Mouse (Mus musculus) MEL-GATA-1-ER (cell line): ENCODE measurements around the gene Gm27029.
A peak's percentile ranks its signal among the peaks of the same experiment; 100 is the strongest.
"Not testable (repeated sequence)": the region's sequence is repeated elsewhere in the genome, so short reads cannot be mapped to it uniquely, and the experiment has no call there.

Source experiments
- DNase-seq: peaks from one replicate; pipeline ENCODE4 v3.0.0-alpha.2; 2012; ENCODE audit warnings: low read depth; ENCODE audit errors: extremely low read depth

The Gm27029 gene

DNA sequence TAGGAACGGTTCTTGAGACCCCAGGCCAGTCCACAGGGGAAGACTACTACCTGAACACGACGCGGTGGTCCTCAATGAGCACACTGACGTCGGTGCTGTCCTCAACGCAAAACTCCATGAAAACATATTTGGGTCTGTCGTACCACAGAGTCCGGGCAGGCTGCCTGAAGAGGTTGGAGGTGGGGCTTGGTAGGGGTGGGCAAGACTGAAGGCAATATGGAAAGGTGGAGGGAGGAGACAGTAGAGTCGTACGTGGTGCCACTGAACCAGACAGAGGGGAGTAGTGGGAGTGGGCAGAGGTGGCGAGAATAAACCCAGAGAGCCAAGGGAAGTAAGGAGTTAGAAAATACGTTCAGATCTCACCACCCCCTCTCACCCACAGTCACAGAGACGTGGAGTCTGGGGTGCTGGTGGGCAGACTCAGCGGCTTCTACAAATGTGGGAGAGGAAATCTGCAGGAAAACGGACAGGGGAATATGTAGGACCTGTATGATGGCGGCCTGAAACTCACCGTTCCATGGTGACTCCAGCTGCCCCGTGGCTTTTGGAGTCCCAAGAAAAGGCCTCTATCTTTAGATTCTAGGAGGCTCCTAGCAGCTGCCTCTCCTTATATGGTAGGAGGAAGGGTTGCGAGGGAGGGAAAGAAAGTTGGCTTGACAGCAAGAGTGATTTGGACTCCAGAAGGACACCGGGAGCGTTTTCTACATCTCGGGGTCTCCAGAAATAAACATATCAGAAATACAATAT is at the start of gene Gm27029:
Gm27029 (minus strand) TSS at position 692 of the 747 bp plus-strand sequence.
- DNase-seq, result no peak

DNA sequence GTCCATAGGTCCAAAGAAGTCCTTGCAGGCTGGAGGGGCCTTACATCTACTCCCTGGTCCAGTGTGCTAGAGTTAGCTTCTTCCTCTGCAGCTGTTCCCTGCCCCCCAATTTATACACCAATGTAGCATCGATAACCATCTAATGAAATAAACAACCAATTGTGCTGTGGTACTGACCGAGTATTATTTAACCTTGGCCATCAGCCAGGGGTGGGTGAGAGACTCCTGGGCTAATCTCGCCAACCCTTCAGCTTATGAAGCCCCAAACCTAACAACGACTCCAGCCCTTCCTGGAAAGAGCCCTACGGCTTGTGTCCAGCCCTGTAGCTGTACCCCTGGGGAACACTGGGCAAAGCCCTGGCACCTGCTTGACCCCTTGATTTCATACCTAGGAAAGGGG is 49.7 kb upstream of the Gm27029 start:
- DNase-seq, result no peak

DNA sequence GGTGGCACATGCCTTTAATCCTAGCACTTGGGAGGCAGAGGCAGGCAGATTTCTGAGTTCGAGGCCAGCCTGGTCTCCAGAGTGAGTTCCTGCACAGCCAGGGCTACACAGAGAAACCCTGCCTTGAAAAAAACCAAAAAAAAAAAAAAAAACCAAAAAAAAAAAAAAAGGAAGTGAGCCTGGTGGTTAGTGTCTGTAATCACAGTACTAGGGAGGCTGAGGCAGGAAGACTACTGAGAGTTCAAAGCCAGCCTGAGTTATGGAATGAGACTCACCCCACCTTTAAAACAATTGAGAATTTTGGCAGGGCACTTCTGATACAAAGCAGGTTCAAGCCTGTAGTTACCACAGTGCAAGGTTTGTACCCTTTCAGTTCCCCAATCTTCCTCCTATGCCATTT is 49.1 kb upstream of the Gm27029 start:
- not testable (repeated sequence) for DNase-seq

DNA sequence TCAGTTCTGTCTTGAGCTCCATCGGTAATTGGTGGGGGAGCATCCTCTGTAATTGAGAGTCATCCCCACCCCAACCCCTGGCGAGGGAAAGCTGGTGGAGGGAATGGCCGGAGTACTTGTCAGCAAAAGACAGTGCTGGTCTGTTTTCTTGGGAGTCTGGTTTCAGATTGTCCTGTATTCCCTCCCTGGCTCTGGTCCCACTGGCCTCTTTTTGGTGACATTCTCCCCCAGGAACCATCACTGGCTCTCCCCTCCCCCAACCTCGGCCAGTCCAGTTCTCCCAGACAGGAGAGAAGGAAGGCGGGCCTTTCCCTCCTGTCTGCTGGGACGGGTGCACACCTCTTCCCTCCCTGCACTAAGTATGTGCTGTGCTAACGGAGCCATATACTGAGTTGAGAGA is 47.7 kb upstream of the Gm27029 start:
- no peak for DNase-seq

DNA sequence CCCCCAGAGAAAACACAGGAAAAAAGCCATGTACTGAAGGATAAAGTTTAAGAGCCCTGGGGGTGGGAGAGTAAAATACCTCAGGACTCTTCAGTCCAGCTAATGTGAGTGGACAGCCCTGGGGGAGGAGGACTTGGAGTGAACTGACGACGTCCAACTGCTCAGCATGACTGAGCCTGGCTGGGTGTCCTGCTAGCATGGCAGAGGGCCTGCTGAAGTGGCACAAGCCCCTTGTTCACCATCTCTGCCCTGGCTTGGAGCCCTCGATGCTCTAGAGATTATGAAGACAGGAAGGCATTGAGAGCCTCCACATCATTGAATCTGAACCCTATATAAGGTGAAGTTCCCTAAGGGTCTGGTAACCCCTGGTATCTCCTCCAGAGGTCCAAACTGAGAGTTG is 47.3 kb upstream of the Gm27029 start:
- DNase-seq, result no peak

DNA sequence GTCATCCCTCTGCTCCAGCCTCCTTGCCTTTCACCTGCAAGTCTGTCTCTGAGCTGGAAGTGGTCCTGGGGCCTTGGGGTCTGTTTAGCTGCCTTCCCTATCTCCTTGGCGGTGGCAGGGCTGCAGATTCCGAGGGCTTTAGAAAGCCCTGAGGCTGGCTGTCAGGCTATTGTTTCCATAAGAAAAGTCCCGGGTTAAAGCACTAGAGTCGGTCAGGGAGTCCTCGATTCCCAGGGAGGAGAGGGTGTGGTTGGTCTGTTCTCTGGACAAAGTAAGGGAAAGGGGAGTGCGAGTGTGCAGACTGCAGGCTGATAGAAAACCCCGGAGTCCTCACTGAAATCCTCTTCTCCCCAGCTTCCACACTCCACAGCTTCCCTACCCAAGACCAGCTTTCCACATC is 45.6 kb upstream of the Gm27029 start:
- no peak for DNase-seq

DNA sequence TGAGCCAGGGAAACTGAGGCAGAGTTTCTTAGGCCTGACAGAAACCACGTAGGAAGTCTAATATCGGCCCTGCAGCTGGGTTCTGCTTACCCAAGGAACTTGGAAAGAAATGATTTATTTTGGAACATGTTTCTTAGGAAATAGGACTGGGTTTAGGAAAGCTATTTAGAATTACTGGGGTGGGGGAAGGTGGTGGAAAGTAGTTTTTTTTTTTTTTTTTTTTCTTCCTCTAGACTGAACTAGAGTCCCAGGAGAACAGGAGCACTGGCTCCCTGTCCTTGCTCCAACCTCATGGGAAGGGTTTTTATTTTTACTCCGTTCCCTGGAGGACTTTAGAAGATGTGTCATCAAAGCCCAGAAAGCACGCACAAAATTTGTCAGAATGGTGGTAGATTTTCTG is 44.6 kb upstream of the Gm27029 start:
- DNase-seq, result no peak

DNA sequence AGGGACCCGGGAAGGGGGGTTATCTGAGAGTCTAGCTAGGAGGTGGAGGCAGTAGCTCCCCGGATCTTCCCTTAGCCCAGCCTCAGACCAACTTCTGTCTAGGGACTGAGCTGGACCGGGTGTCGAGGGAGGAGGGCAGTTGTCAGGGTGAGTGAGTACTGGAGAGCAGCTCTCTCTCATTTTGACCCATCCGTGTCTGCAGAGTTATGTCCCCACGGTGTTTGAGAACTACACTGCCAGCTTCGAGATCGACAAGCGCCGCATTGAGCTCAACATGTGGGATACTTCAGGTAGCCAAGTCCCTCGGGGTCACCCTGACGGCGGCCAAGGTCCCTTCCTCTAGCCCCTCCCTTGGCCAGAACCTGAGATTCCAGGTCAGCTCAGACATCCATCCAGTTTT is 44.1 kb upstream of the Gm27029 start:
- DNase-seq, result no peak

DNA sequence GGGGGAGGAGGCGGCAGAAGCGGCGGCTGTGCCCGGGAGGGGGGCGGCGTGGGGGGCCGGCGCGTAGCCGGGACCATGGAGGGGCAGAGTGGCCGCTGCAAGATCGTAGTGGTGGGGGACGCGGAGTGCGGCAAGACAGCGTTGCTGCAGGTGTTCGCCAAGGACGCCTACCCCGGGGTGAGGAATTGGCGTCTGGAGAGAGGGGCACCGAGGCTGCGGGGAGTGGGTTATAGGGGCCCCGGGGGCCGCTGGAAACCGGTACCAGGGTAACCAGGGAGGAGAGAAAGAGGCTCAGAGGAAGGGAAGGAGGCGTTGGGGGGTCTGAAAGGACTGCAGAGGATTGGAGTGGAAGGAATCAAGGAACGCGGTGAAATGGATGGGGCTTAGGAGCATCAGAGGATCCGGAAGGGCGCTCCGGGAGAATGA is 43.7 kb upstream of the Gm27029 start:
- DNase-seq, result no peak

DNA sequence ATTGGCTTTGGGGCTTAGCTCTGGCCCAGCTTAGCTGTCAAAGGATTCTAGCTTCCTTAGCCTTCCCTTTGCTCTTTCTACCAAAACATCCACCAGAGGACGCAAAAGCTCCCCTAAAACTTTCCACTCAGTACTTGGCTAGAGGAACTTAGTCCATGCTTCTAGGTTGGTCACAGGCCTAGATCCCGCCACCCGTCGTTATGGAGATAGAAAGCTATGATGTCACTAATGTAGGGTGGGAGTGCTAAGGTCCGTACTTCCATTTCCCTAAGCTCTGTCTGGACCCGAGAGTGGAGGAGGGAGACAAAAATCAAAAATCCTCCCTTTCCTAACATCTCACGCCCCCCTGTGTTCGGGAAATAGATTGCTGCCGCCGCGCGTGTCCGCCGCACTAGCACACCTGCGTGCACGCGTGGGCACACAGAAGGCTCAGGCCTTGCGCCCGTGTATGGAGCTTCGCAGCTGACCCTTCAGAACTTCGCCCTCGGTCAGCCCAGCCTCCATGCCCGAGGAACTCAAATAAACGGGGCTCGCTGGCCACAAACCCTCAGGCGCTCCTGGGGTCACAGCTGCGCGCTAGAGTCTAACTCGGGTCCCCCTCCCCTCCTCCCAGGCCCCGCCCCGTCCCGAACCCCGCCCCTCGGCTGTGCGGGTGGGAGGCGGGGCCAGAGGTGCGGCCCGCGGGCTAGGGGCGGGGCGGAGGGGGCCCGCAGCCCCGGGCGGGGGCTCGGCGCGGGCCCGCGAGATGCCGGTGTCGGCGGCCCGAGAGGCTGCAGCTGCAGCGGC is 43.1 kb upstream of the Gm27029 start:
- peak; percentile 93 for DNase-seq

DNA sequence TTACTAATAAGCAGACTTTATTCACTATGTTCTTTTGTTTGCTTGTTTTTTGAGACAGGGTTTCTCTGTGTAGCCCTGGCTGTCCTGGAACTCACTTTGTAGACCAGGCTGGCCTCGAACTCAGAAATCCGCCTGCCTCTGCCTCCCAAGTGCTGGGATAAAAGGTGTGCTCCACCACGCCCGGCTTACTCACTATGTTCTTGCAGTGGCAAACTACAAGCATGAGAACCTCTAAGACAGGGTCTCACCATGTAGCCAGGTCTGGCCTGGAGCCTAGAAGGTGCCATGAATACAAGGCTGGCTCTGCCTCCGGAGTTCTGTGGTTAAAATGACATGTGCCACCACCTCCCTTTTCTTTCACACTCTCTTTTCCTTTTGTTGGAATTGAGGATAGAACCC is 42.0 kb upstream of the Gm27029 start:
- DNase-seq, result not testable (repeated sequence)

DNA sequence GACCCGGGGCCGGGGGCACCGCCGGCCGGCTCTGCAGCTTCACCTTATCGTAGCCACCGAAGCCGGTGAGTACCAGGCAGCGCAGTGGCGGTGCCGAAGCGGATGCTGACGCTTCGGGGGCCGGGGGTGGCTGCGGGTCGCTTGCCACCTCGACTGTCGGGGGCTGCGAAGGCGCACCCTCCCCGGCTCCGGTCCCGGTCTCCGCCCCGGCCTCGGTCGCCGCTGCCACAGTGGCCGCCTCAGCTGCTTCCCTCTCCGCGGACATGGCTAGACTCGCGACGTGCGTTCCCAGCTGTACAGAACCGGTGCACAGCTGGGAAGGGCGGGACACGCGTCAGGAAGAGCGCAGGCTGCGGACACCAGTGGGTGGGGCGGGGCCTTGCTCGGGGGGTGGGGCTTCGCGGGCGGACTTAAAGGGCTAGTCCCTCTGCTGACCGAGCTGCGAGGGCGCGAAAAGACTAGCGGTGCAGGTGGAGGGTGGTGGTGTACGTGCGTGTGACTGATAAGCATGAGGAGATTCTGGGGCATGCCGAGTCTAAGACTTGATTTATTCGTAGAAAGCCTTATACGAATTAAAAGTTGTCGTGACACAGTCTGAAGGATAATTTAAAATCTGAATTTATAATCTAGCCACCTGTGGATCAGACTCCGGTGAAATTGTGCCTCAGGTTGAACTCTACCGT is 41.4 kb upstream of the Gm27029 start, which contains the start of gene Vat1:
Vat1 (minus strand) TSS at position 362 of the 683 bp plus-strand sequence.
- no peak for DNase-seq

DNA sequence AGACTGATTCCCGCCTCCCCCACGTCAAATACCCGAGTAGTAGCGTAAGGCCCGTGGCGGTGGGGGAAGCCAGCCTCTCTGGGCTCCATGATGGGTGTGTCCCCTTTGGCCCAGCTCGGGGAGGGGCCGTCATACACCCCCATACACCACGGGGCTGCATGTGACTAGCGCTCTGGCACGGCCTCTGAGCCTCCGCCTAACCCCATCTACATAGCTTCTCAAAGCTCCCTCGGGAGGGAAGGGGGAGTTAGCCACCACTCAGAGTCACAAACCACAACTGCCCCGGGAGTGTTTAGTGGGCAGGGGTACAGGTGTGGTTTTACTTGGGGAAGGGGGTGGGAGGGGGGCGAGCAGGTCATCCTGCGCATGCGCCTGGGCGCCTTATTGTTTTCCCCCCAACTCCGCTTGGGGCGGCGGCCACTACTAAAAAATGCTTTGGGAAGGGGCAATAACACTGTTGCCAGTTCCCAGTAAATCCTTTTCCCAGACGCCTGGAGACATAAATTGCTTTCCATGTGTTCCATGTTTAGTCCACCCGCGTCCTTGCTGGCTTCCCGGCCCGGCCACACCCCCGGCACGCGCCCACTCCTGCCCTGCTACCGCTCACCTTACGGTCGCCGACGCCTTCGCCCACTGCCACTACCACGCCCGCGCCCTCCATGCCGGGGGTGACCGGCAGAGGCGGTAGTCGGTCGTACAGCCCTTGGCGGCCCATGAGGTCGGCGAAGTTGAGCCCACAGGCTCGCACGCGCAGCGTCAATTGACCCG is 40.7 kb upstream of the Gm27029 start:
- DNase-seq, result no peak

DNA sequence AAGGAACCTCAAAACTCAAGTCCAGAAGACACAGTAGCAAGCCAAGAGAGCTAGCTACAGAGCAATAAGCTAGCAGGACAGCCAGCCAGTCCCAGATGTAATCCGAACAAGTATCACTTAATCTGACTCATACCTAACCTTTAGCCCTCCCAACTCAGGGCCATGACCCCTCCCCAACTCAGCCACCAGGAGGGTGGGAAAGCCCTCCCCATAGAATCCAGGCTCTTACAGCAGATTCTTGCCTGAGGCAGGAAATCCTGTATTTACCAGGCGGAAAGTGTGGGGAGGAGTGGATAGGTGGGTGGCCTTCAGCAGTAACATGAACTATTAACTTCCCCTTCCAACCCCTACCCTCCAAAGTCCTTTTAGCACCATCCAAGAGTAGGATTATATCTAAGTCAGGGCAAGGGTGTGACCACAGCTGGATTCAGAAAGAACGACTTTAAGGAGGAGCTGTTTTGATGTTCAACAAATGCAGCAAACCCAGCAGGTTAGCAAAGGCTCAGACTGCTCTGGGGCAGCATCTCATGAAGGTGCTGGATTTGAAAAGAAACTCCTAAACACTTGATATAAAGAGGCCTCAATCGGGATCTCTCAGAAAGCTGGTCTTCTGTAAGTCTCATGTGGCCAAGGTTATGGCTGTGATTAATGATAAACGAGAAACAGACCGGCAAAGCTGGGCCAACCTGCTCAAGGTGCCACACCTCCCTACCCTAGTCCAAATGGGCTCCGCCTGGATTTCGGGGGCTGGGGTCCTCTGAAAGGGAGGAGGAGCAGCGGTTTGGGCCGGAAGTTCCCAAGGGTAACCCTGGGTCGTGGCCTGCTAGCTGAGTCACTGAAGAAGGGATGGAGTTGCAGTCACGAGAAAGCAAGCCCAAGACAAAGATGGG is 39.9 kb upstream of the Gm27029 start, which contains the start of gene Rnd2:
Rnd2 (plus strand) TSS at position 789 of the 890 bp plus-strand sequence.
- no peak for DNase-seq

DNA sequence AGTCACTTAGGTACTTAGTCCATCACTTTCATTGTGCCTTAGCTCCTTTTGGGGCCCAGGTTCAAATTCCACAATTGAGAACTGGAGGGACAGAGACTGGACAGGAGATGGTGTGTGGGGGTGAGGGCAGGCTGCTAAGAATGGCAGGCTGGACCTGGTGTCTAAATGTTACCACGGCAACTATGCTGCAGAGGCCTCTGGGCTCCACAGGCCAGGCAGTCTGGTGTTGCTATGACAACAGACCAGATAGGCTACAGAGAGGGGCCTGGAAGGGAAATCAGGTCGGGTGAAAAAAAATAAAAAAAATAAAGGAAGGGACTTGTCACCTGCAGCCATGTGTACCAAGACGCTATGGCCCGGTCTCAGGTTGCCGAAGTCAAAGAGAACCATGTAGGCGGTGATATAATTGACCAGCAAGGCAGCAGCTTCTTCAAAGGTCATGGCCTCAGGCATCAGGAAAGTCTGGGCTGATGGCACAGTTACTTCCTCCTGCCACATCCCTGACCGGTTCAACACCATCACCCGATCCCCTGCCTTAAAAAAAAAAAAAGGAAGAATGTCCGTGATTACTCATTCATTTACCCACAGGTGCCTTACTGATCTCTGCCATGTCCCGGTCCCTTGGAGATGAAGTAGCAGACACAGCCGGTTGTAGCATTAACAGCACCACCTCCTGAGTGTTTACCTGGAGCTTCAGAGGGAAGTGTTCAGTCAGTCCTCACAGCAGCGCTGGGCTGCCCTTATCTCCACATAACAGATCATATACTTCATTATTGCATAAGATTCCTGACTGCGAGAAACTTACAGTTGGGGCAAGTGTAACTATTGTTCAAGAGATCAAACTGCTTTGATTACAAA is 38.2 kb upstream of the Gm27029 start:
- no peak for DNase-seq

DNA sequence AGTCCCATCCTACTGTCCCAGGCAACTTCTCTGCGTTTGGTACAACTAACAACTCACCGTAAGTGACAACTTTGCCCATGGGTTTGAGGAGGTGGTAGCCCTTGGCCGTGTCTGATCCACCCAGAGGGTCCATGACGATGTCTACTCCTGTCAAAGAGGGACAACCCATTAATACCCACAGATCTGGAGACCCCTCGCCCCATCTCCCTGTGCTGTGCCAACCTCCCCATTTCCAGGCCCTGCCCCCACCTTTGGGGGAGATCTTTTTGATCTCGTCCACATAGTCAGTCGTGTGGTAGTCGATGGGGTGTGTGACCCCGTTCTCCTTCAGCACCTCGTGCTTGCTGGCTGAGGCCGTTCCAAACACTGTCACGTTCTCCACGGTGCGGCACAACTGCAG is 37.5 kb upstream of the Gm27029 start:
- DNase-seq, result no peak

DNA sequence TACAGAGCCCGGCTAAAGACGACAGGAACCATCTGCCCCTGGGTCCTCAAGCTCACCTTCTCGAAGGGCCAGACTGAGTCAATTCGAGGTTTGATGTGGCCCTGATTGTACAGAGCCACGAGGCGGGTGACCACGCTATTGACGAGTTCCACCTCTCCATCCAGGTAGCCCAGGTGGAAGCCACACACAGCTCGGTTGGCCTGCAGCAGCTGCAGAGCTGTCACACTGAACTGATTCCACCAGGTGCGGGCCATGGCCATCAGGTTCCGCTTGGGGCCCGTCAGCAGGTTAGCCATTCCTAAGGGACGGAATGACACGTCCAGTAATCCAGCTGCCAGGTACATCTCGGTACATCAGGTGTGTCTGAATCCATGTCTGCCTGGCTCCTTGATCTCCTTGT is 35.7 kb upstream of the Gm27029 start:
- DNase-seq, result no peak

DNA sequence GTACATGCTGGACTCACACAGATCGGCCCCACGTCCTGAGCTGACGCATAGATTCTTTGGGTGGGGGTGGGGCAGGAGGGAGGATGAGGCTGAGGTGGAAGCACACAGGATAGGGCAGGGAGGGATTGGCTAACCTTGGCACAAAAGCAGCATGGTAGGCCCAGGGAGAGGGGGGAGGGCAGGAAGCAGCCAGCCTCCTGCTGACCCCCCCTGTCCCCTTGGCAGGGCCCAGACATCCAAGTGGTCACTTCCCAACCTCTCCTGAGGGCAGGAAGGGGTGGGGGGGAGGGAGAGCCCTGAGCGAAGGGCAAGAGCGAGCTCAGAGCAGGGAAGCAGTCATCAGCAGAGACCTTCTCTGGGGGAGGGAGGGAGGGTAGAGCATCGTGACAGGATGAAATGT is 35.1 kb upstream of the Gm27029 start:
- no peak for DNase-seq

DNA sequence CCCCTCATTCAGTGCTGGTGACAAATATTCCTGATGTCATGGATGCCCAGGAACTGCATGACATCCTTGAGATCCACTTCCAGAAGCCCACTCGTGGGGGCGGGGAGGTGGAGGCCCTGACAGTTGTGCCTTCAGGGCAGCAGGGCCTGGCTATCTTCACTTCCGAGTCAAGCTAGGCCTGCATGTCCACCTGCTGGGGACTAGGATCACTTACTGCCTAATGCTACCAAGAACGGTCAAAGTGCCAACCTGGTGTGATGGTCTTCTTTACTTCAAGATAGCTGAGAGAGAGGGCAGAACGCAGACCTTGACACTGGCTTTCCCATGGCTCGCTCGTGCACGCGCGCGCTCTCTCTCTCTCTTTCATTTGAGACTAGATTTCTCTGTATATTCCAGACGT is 33.6 kb upstream of the Gm27029 start:
- DNase-seq, result no peak
